Mouse (Mus musculus): ENCODE results near the gene Cdc42. TPM values are rescaled to one million over a fixed set of nuclear protein-coding genes. Genes with fewer than 3 reads are reported as not detected.

Cdc42 gene
- polyA plus RNA-seq, 1 experiment = 298 TPM

DNA sequence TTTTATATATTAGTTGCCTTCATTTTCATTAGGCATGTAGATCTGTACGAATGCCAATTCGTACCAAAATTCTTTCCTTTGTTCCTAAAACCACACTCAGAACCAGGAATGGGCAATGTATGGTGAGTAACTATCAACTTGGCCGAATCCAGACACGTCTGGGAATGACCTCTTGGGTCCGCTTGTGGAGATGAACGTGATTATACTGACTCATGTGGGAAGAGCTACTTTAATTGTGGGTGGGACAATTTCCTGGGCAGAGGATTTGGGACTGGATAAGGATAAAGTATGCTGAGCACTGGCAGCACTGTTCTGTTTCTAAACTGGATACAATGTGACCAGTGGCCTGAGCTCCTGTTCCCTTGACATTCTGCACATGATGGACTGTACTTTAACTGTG lies 32.6 kb downstream of the Cdc42 start:
- H3K79me2 ChIP-seq (ENCODE audit: control insufficient read depth, insufficient read depth) = peaks cover 63% of the 10 kb centered on the region
- H3K4me3 ChIP-seq = no peak overlapping the region
- TF ChIP-seq POLR2AphosphoS2 (IDR thresholded peaks at IDR 0.05; ENCODE audit: insufficient read length, low read depth) = no peak
- TF ChIP-seq USF1 (IDR thresholded peaks at IDR 0.05; ENCODE audit: low read depth) = no peak
- TF ChIP-seq E2F4 (IDR thresholded peaks at IDR 0.05; ENCODE audit: insufficient read depth) = no peak
- TF ChIP-seq TCF12 (IDR thresholded peaks at IDR 0.05; ENCODE audit: insufficient read depth, poor library complexity, severe bottlenecking) = no peak
- no peak for TF ChIP-seq MYOD1 (IDR thresholded peaks at IDR 0.05; ENCODE audit: control insufficient read depth in 1 of 3, insufficient read length in 2 of 3, low read depth in 2 of 3)

DNA sequence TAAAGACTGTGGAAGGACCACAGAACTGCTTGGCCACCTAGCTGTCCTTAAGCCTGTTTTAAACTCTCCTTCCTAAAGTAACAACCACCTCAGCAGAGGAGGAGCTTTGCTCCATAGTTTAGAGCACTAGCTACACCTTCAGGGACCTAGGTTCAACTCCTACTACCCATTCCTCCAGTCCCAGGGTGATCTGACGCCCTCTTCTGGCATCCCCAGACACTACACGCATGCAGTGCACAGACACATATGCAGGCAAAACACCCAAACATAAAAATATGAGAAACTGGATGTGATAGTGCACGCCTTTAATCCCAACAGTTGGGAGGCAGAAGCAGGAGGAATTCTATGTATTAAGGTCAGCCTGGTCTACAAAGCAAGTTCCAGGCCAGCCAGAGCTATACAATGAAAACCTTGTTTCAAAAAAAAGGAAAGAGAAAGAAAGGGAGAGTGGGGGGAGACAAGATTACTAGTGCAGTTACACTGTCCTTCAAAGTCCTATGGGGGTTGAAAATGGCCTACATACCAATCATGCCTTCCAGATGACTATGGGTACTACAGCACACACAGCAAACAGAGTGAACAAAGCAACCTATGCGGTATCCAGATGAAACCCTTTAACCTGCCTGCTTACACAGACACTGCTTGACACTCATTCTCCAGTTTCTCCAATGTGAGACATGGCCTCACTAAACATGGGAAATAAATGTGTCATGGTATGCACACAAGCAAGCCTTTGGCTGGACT lies 41.3 kb downstream of the Cdc42 start:
- Histone ChIP-seq H3K4me3 (no peak overlapping the region), H3ac (ENCODE audit: control insufficient read depth, insufficient read length) (no peak overlapping the region), H3K79me2 (ENCODE audit: control insufficient read depth, insufficient read depth) (peaks cover 9% of the 10 kb centered on the region), H3K27me3 (ENCODE audit: control insufficient read depth, insufficient read depth, insufficient read length) (no peaks in the 10 kb centered on the region), H3K4me2 (ENCODE audit: low read depth) (no peak overlapping the region), H3K36me3 (ENCODE audit: control insufficient read depth, insufficient read depth) (peaks cover 43% of the 10 kb centered on the region)
- TF ChIP-seq REST (IDR thresholded peaks at IDR 0.05; ENCODE audit: insufficient read depth, insufficient read length) (no peak), CEBPB (IDR thresholded peaks at IDR 0.05; ENCODE audit: insufficient read depth, poor library complexity, severe bottlenecking) (no peak), POLR2AphosphoS2 (IDR thresholded peaks at IDR 0.05; ENCODE audit: insufficient read length, low read depth) (peak; percentile 37)

More for the DNA sequence above, 32.6 kb downstream of the Cdc42 start:
- H3K36me3 ChIP-seq (ENCODE audit: control insufficient read depth, insufficient read depth) = peaks cover 69% of the 10 kb centered on the region
- H3ac ChIP-seq (ENCODE audit: control insufficient read depth, insufficient read length) = no peak overlapping the region
- no peak overlapping the region for H3K4me2 ChIP-seq (ENCODE audit: low read depth)
- no peaks in the 10 kb centered on the region for H3K27me3 ChIP-seq (ENCODE audit: control insufficient read depth, insufficient read depth, insufficient read length)

DNA sequence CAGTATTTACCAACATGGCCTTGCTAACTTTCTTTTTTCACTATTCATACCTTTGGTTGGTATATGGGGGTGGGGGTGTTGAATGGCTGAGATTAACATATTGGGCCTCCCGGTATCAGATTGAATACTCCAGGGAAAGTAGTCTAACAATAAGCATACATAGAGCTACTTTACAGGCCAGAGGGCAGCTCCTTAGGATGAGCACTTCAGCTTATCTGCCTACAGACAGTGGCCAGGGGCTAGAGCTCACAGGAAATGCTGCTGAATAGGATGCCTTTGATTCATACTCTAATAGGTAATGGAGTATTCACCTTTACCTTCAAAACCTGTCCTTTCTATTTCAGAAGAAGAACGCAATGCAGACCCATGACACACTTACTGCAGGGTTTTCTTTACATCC lies 42.5 kb downstream of the Cdc42 start:
- Histone ChIP-seq H3K4me3 (no peak overlapping the region), H3K4me2 (ENCODE audit: low read depth) (no peak overlapping the region), H3K36me3 (ENCODE audit: control insufficient read depth, insufficient read depth) (peaks cover 35% of the 10 kb centered on the region), H3ac (ENCODE audit: control insufficient read depth, insufficient read length) (no peak overlapping the region), H3K79me2 (ENCODE audit: control insufficient read depth, insufficient read depth) (peaks cover 4% of the 10 kb centered on the region), H3K27me3 (ENCODE audit: control insufficient read depth, insufficient read depth, insufficient read length) (no peaks in the 10 kb centered on the region)
- no peak for TF ChIP-seq SRF (IDR thresholded peaks at IDR 0.05; ENCODE audit: control insufficient read depth, insufficient read length, low read depth)
- TF ChIP-seq CEBPB (IDR thresholded peaks at IDR 0.05; ENCODE audit: insufficient read depth, poor library complexity, severe bottlenecking) = no peak
- no peak for TF ChIP-seq TCF12 (IDR thresholded peaks at IDR 0.05; ENCODE audit: insufficient read depth, poor library complexity, severe bottlenecking)

DNA sequence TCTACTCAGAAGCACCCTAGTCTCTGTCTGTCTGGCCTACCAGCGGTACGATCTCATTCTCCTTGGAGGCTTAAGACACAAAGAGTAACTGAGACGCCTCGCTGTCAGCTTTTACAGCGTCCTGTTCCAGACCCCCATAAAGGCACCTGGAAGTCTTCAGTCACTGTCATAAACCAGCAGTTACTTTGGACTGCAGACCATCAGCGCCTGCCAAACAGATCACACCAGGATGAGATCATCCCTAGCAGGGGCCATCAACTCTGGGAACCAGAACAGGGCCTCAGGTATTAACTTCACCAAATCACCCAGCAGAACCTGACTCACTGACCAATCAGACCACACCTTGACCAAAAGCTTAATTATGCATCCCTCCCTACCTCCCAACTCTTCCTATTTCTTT lies 43.0 kb downstream of the Cdc42 start:
- Histone ChIP-seq H3K4me2 (ENCODE audit: low read depth) (no peak overlapping the region), H3ac (ENCODE audit: control insufficient read depth, insufficient read length) (no peak overlapping the region), H3K36me3 (ENCODE audit: control insufficient read depth, insufficient read depth) (peaks cover 31% of the 10 kb centered on the region), H3K79me2 (ENCODE audit: control insufficient read depth, insufficient read depth) (peaks cover 4% of the 10 kb centered on the region), H3K27me3 (ENCODE audit: control insufficient read depth, insufficient read depth, insufficient read length) (no peaks in the 10 kb centered on the region), H3K4me3 (no peak overlapping the region)
- no peak for TF ChIP-seq E2F4 (IDR thresholded peaks at IDR 0.05; ENCODE audit: insufficient read depth)
- no peak for TF ChIP-seq CEBPB (IDR thresholded peaks at IDR 0.05; ENCODE audit: insufficient read depth, poor library complexity, severe bottlenecking)
- TF ChIP-seq MAX (IDR thresholded peaks at IDR 0.05; ENCODE audit: low read depth) = no peak
- TF ChIP-seq SRF (IDR thresholded peaks at IDR 0.05; ENCODE audit: control insufficient read depth, insufficient read length, low read depth) = no peak
- no peak for TF ChIP-seq USF1 (IDR thresholded peaks at IDR 0.05; ENCODE audit: low read depth)
- no peak for TF ChIP-seq POLR2A (IDR thresholded peaks at IDR 0.05; ENCODE audit: insufficient read length, low read depth)
- no peak for TF ChIP-seq POLR2AphosphoS2 (IDR thresholded peaks at IDR 0.05; ENCODE audit: insufficient read length, low read depth)
- no peak for TF ChIP-seq REST (IDR thresholded peaks at IDR 0.05; ENCODE audit: insufficient read depth, insufficient read length)
- no peak for TF ChIP-seq MYOD1 (IDR thresholded peaks at IDR 0.05; ENCODE audit: control insufficient read depth in 1 of 3, insufficient read length in 2 of 3, low read depth in 2 of 3)

- Histone ChIP-seq H3K4me3 (no peak overlapping the region), H3K36me3 (ENCODE audit: control insufficient read depth, insufficient read depth) (peaks cover 21% of the 10 kb centered on the region), H3ac (ENCODE audit: control insufficient read depth, insufficient read length) (no peak overlapping the region), H3K79me2 (ENCODE audit: control insufficient read depth, insufficient read depth) (peaks cover 4% of the 10 kb centered on the region), H3K27me3 (ENCODE audit: control insufficient read depth, insufficient read depth, insufficient read length) (no peaks in the 10 kb centered on the region), H3K4me2 (ENCODE audit: low read depth) (no peak overlapping the region)
- no peak for TF ChIP-seq MYOG (IDR thresholded peaks at IDR 0.05; ENCODE audit: control insufficient read depth in 1 of 3, insufficient read depth in 1 of 3, insufficient read length in 2 of 3, low read depth in 2 of 3)
- no peak for TF ChIP-seq POLR2A (IDR thresholded peaks at IDR 0.05; ENCODE audit: insufficient read length, low read depth)
- no peak for TF ChIP-seq MYOD1 (IDR thresholded peaks at IDR 0.05; ENCODE audit: control insufficient read depth in 1 of 3, insufficient read length in 2 of 3, low read depth in 2 of 3)
- TF ChIP-seq MAX (IDR thresholded peaks at IDR 0.05; ENCODE audit: low read depth) = no peak
- no peak for TF ChIP-seq USF1 (IDR thresholded peaks at IDR 0.05; ENCODE audit: low read depth)
- TF ChIP-seq CEBPB (IDR thresholded peaks at IDR 0.05; ENCODE audit: insufficient read depth, poor library complexity, severe bottlenecking) = no peak
- no peak for TF ChIP-seq SRF (IDR thresholded peaks at IDR 0.05; ENCODE audit: control insufficient read depth, insufficient read length, low read depth)
- TF ChIP-seq TCF3 (IDR thresholded peaks at IDR 0.05; ENCODE audit: insufficient read length, low read depth) = no peak
- TF ChIP-seq TCF12 (IDR thresholded peaks at IDR 0.05; ENCODE audit: insufficient read depth, poor library complexity, severe bottlenecking) = no peak
- no peak for TF ChIP-seq E2F4 (IDR thresholded peaks at IDR 0.05; ENCODE audit: insufficient read depth)
Measured at GRCm38 (mm10) chr4:137313511-137313910, 44.0 kb downstream of the Cdc42 start.
